Mouse (Mus musculus): Measurements from ENCODE around the gene Csnk2b. TPM values are rescaled to one million over a fixed set of nuclear protein-coding genes. Genes with fewer than 3 reads are reported as not detected.

Csnk2b gene
- polyA plus RNA-seq, 1 experiment from 2014 or later, result 262 TPM

DNA sequence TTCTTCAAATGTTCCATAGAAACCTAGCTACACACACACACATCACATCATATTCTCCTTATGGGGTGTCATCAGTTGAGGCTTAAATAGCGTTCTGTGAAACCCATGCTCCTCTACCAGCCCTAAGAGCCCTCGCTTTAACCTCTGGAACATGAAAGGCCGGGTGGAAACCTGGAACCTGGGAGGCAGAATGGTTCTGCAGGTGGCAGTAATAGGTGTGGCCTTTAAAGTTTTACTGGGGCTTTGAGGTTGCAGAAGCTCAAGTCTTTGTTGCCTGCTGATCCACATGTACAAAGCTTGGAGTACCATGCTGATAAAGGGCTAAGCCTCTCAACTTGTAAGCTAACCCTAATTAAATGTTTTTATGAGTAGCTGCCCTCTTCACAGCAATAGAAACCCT is 25.5 kb upstream of the Csnk2b start:
- H3K27ac ChIP-seq, result no peak overlapping the region
- no peak for ATAC-seq (ENCODE audit: insufficient read depth, low FRiP score, low read depth)

DNA sequence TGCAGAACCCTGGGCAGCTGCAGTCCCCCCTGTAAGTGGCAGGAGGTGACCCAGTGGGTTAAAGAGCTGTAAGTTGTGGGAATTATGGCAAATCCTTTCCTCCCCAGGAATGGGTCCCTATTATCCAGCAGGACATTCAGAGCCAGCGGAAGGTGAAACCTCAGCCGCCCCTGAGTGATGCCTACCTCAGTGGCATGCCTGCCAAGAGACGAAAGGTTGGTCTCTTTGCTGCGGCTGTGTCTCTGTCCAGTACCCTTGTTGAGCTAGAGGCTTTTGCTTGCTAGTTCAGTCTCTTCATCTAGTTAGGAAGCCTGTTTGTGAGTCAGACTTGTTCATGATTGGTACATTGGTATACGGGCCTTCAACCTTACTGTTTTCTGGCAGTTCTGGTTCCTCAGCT is 24.3 kb upstream of the Csnk2b start:
- no peak overlapping the region for H3K4me3 ChIP-seq (replicated peaks)
- peaks cover 89% of the 10 kb centered on the region for H3K36me3 ChIP-seq
- no peaks in the 10 kb centered on the region for H3K27me3 ChIP-seq (replicated peaks)
- no peak overlapping the region for H3K4me2 ChIP-seq
- H3K4me1 ChIP-seq, result no peaks in the 10 kb centered on the region
- H3K9ac ChIP-seq, result no peak overlapping the region
- H3K27ac ChIP-seq, result no peak overlapping the region
- 82% methylated on average over 5 of the region's 5 CpGs for WGBS
- no peak for ATAC-seq (ENCODE audit: insufficient read depth, low FRiP score, low read depth)
- no peaks in the 10 kb centered on the region for H3K9me3 ChIP-seq

More for the DNA sequence above, 25.5 kb upstream of the Csnk2b start:
- Histone ChIP-seq H3K27me3 (replicated peaks) (no peaks in the 10 kb centered on the region), H3K4me1 (no peaks in the 10 kb centered on the region), H3K36me3 (peaks cover 88% of the 10 kb centered on the region), H3K4me2 (no peak overlapping the region), H3K9ac (no peak overlapping the region), H3K4me3 (replicated peaks) (no peak overlapping the region), H3K9me3 (no peaks in the 10 kb centered on the region)
- WGBS, result 59% methylated on average over 3 of the region's 3 CpGs

DNA sequence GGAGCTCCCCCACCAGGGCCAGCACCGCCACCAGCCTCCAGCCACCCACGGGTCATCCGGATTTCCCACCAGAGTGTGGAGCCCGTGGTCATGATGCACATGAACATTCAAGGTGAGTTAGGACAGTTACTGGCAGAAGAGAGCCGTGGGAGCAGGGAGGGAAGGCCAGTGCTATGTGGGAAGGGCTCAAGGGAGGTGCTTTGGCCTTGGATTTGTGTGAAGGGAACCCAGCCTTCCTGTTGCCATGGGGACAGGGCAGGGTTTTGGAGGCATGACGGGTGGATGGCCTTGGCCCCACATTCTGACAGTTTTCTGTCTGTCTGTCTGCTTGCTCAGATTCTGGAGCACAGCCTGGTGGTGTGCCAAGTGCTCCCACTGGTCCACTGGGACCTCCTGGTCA is 20.1 kb upstream of the Csnk2b start:
- Histone ChIP-seq H3K4me1 (no peaks in the 10 kb centered on the region), H3K27me3 (replicated peaks) (no peaks in the 10 kb centered on the region), H3K9ac (no peak overlapping the region), H3K36me3 (peaks cover 83% of the 10 kb centered on the region), H3K9me3 (no peaks in the 10 kb centered on the region), H3K27ac (no peak overlapping the region), H3K4me3 (replicated peaks) (no peak overlapping the region), H3K4me2 (no peak overlapping the region)
- ATAC-seq (ENCODE audit: insufficient read depth, low FRiP score, low read depth), result no peak
- WGBS, result 92% methylated on average over 6 of the region's 6 CpGs

DNA sequence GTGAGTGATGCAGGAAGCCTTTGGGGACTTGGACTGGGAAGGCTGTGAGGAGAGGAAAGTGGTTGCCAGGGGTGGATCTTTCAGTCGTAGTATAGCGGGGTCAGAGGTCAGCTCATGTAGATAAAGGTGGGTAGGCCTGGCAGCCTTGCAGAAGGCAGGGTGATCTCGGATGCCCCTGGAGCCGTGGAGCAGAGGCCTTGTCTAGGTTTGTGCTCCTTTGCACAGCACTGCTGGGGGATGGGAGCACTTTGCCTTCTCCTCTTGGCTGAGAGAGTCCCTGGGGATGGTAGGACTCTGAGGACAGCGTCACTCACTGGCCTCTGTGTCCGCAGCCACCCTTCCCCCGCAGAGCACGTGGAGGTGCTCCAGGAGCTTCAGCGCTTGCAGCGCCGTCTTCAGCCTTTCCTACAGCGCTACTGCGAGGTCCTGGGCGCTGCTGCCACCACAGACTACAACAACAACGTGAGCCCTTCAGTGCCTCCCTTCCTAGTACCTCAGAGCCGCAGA is 18.7 kb upstream of the Csnk2b start:
- Histone ChIP-seq H3K4me1 (peaks cover 8% of the 10 kb centered on the region; the same call in 1 of the 2 replicates), H3K27me3 (replicated peaks) (no peaks in the 10 kb centered on the region), H3K4me2 (no peak overlapping the region), H3K36me3 (peaks cover 70% of the 10 kb centered on the region), H3K9ac (no peak overlapping the region), H3K27ac (no peak overlapping the region), H3K4me3 (replicated peaks) (no peak overlapping the region), H3K9me3 (no peaks in the 10 kb centered on the region)
- 75% methylated on average over 16 of the region's 16 CpGs for WGBS
- no peak for ATAC-seq (ENCODE audit: insufficient read depth, low FRiP score, low read depth)

DNA sequence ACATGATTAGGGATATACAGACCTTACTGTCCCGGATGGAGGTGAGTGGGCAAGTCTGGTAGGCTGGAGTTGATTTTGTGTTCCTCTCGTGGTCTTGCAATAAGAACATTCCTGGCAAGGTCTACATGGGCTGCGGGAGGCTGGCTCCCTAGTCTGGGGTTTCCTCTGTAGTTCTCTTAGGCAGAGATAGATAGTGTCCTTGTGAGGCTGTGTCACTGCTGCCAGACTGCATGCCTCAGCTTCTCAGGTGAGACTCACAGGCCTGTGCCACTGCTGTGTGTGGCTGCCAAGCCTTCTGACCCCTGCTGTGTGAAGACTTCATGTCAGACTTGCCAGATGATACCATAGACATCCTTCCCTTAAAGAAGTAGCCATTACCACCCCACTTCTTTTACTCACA is 17.4 kb upstream of the Csnk2b start:
- Histone ChIP-seq H3K4me2 (no peak overlapping the region), H3K4me3 (replicated peaks) (no peak overlapping the region), H3K27ac (no peak overlapping the region), H3K36me3 (peaks cover 58% of the 10 kb centered on the region), H3K9me3 (no peaks in the 10 kb centered on the region), H3K9ac (no peak overlapping the region), H3K4me1 (peaks cover 8% of the 10 kb centered on the region; the same call in 1 of the 2 replicates), H3K27me3 (replicated peaks) (no peaks in the 10 kb centered on the region)
- WGBS, result 92% methylated on average over 3 of the region's 3 CpGs
- no peak for ATAC-seq (ENCODE audit: insufficient read depth, low FRiP score, low read depth)

DNA sequence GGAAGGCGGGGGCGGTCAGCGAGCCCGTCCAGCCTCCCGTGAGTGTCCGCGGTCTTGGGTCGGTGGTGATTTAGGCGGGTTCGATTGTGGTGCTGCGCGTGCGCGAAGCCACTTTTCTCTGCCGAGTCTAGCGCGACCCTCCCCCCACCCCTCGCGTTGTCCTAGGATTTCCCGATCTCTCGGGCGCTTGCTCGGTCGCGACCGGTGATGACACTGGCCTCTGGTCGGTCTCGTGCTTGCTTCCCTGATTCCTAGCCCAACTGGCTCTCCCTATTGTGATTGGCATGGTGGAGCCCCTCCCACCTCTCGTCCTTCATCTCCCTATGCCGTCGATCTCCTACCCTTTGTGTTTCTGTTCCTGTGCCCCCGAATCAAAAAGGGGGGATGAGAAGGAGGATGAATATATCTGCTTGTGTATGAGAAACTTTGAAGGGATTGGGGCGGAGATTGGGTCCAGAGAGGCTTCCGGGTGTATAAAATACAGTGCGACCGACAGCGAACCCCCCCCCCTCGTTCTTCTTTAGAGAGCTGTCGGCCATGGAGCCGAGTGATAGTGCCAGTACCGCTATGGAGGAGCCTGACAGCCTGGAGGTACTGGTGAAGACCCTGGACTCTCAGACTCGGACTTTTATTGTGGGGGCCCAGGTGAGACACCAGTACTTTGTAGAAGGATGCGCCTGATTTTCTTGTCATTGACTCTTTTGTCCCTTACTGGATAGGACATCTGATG is 13.9 kb upstream of the Csnk2b start:
- H3K4me2 ChIP-seq, result peak overlapping the region; percentile 71
- peak overlapping the region; percentile 63 for H3K9ac ChIP-seq
- H3K4me1 ChIP-seq, result peaks cover 8% of the 10 kb centered on the region; the same call in 1 of the 2 replicates
- peak overlapping the region; percentile 74 for H3K4me3 ChIP-seq (replicated peaks)
- no peaks in the 10 kb centered on the region for H3K27me3 ChIP-seq (replicated peaks)
- peak overlapping the region; percentile 96 for H3K27ac ChIP-seq
- WGBS, result under 1% methylated on average over 43 of the region's 43 CpGs
- peaks cover 26% of the 10 kb centered on the region for H3K36me3 ChIP-seq
- no peaks in the 10 kb centered on the region for H3K9me3 ChIP-seq
- ATAC-seq (ENCODE audit: insufficient read depth, low FRiP score, low read depth), result peak; percentile 43

DNA sequence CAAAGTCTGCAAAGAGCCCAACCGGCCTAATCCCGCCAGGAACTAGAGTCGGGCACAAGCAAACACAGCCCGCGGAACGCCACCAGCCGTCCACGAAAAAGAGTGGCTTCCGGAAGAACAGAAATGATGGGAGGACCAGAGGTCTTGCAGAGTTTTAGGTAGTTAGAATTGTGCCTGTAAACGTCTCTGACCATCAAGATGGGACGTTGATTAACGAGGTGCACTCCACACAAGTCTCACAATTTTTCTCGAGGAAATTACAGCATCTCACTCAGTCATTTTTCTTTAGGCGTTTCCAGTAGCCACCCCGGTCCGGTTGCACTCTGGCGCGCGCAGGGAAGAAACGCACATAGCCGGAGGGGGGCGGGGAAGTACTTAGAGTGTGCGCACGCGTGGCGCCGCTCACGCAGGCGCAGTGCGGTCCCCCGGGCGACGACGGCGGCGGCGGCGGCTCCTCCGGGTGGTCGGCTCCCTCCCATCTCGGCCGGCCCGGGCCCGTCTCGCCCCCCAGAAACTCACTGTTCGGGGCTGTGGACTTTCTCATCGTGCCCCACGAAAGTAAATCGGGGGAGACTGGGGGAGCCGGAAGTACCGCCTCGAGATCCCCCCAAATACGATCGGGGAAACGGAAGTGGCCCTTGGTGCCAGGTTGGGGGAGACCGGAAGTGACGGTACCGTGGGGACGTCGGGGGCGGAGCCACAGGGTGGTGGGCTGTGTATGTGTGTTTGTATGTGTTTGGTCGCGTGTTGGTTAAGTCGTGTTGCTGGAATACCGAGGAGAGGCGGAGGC is 13.1 kb upstream of the Csnk2b start, which contains the start of gene Bag6:
Gene Bag6, plus strand, starts transcription at position 378 of the 790 bp plus-strand sequence.
- Histone ChIP-seq H3K4me1 (peaks cover 8% of the 10 kb centered on the region; the same call in 1 of the 2 replicates), H3K4me3 (replicated peaks) (peak within 1 kb of the TSS; percentile 74), H3K27me3 (replicated peaks) (no peaks in the 10 kb centered on the region), H3K9me3 (no peaks in the 10 kb centered on the region), H3K27ac (peak within 1 kb of the TSS; percentile 96), H3K36me3 (peaks cover 22% of the 10 kb centered on the region), H3K4me2 (peak within 1 kb of the TSS; percentile 71), H3K9ac (peak within 1 kb of the TSS; percentile 63)
- peak; percentile 92 for ATAC-seq (ENCODE audit: insufficient read depth, low FRiP score, low read depth)
- under 1% methylated on average over 66 of the region's 66 CpGs for WGBS

DNA sequence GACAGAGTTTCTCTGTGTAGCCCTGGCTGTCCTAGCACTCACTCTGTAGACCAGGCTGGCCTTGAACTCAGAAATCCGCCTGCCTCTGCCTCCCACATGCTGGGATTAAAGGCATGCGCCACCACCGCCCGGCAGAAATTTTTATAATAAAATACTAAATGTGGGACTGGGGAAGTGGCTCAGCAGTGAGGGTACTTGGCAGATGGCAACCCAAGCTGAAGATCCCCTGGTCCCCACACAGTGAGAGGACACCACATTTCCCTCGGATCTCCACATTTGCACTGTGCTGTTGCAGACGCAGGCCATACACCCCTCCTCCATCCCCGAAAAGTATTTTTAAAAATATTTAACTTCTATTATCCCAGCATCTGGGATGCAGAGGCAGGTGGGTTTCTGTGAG is 11.7 kb upstream of the Csnk2b start:
- no peaks in the 10 kb centered on the region for H3K9me3 ChIP-seq
- peaks cover 8% of the 10 kb centered on the region for H3K36me3 ChIP-seq
- ATAC-seq (ENCODE audit: insufficient read depth, low FRiP score, low read depth), result no peak
- H3K4me3 ChIP-seq (replicated peaks), result no peak overlapping the region
- no peak overlapping the region for H3K4me2 ChIP-seq
- H3K4me1 ChIP-seq, result peaks cover 8% of the 10 kb centered on the region; the same call in 1 of the 2 replicates
- no peak overlapping the region for H3K27ac ChIP-seq
- no peak overlapping the region for H3K9ac ChIP-seq
- 91% methylated on average over 7 of the region's 7 CpGs for WGBS
- no peaks in the 10 kb centered on the region for H3K27me3 ChIP-seq (replicated peaks)

DNA sequence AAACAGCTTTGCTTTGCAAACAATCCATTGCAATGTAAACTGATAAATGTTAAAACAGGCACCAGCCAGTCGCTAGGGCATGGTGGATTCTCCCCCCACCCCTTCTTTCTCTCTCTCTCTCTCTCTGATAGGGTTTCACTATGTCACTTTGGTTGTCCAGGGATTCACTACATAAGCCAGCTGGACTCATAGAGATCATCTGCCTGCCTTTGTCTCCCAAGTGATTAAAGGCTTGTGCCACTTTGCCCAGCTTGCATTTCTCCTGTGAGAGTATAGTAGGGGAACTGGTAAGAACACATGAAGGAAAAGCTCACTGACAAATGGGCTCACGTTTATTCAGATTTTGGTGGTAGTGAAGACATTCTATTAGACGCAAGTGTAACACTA is 10.3 kb upstream of the Csnk2b start:
- no peaks in the 10 kb centered on the region for H3K9me3 ChIP-seq
- no peak overlapping the region for H3K9ac ChIP-seq
- H3K4me2 ChIP-seq, result no peak overlapping the region
- no peak overlapping the region for H3K4me3 ChIP-seq (replicated peaks)
- ATAC-seq (ENCODE audit: insufficient read depth, low FRiP score, low read depth), result no peak
- peaks cover 5% of the 10 kb centered on the region for H3K36me3 ChIP-seq
- 64% methylated on average over 3 of the region's 3 CpGs for WGBS
- peaks cover 15% of the 10 kb centered on the region for H3K4me1 ChIP-seq
- H3K27ac ChIP-seq, result no peak overlapping the region
- H3K27me3 ChIP-seq (replicated peaks), result no peaks in the 10 kb centered on the region

DNA sequence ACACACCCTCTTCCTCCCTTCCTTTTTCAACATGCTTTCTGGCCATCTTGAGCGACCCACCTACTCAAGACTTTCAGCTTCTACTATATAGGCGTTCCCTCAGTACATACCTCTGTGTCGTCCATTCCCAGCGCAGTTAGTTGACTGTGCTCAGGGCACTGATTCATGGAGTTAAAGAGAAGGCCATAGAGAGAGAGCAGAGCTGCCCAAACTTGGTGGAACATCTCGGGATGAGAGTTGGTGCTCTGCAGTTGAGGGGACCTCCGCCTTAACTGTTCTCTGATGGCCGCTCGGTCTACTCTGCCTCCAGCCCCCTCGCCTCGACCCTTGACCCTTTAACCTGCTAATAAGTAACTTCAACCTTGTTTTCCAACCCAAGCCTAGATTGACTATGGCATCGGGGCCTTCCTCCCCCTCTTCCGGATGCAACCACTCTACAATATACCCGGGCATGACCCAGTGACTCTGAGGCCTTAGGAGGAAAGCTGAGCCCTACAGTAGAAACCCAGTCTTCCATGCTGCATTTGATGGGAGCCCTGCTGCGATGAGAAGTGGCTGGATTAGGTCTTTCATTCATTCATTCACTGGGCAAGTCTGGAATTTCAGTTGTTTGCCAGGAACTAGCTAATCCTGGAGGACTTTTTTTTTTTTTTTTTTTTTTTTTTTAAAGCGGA is 9.8 kb upstream of the Csnk2b start, which contains the start of gene Apom:
Gene Apom, minus strand, starts transcription at position 551 of the 674 bp plus-strand sequence.
- Histone ChIP-seq H3K27me3 (replicated peaks) (no peaks in the 10 kb centered on the region), H3K36me3 (peaks cover 5% of the 10 kb centered on the region), H3K9ac (no peak within 1 kb of the TSS), H3K4me3 (replicated peaks) (no peak within 1 kb of the TSS), H3K9me3 (no peaks in the 10 kb centered on the region), H3K4me2 (no peak within 1 kb of the TSS), H3K4me1 (peaks cover 18% of the 10 kb centered on the region), H3K27ac (no peak within 1 kb of the TSS)
- WGBS, result 71% methylated on average over 15 of the region's 15 CpGs
- no peak for ATAC-seq (ENCODE audit: insufficient read depth, low FRiP score, low read depth)

DNA sequence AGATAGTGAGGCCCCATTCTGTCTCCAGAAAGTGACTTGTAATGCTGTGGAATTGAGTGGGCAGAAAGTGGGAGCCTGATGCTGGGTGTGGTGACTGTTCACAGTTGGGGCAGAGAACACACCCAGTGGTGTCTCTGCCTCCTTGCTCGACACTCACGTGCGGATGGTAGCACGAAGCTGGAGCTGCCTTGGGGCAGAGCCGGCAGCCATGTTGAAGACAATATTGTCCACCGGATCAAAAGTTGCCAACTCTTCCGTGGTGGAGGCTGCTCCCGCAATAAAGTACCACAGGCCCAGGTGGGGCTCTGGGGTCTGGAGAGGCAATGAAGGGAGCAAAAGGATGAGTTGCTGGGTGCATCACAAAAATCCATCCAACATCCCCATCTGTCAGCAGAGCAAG is 9.2 kb upstream of the Csnk2b start:
- no peak overlapping the region for H3K9ac ChIP-seq
- H3K4me3 ChIP-seq (replicated peaks), result no peak overlapping the region
- no peak for ATAC-seq (ENCODE audit: insufficient read depth, low FRiP score, low read depth)
- H3K36me3 ChIP-seq, result peaks cover 5% of the 10 kb centered on the region
- H3K27ac ChIP-seq, result no peak overlapping the region
- H3K4me1 ChIP-seq, result peaks cover 14% of the 10 kb centered on the region
- WGBS, result 85% methylated on average over 8 of the region's 8 CpGs
- no peaks in the 10 kb centered on the region for H3K27me3 ChIP-seq (replicated peaks)
- no peak overlapping the region for H3K4me2 ChIP-seq
- no peaks in the 10 kb centered on the region for H3K9me3 ChIP-seq
